Mouse (Mus musculus) spleen, postnatal 10 days (tissue): ENCODE measurements around the gene Haus3.

Experiments
- DNase-seq, 2 experiments: peaks; one replicate each; pipeline ENCODE4 v3.0.0; 2021 to 2022; ENCODE audit warnings: low spot score in 2 of 2

The Haus3 gene

GRCm38 (mm10) chr5:34168950-34169891, at the start of gene Haus3, which contains the start of gene Poln:
Haus3 (minus strand) TSS chr5:34169527.
Poln (minus strand) TSS chr5:34169448.
- DNase-seq, result peak; percentile 94 to 97

DNA sequence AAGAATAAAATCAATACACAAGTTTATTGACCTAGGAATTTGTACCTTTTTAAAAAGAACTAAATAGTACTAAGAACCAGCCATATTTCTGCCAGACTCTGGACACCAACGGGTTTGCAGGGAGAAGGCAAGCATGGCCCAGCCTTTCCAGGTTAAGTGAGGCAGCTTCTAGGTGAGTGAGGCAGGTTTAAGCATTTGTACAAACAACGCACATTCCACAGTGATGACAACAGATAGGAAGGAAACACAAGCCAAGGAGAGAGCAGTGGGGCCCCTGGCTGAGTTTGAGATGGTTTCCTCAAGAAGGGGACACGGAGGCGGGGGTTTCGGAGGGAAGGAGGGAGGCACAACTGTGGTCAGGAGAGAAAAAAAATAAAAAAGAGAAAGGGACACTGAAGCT, 49.3 kb upstream of the Haus3 start:
- DNase-seq, result no peak

DNA sequence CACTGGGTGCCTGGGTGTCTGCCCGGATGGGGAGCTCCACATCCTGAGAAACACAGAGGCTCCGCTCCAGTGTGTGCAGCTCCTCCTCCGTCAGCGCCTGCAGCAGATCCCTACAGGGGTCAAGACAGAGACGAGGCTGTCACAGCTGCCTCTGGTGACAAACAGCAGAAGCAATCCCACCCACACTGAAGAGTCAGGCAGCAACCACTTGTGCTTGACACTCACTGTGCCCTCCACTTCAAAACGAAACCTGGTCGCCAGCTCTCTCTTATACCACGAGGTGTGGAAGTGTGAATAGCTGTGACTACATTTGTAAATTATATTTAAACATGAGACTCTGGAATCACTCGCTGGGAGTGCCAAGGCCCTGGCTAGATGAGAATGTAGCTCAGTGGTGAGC, 48.4 kb upstream of the Haus3 start:
- no peak for DNase-seq

GRCm38 (mm10) chr5:34216025-34216424, 46.7 kb upstream of the Haus3 start:
- no peak for DNase-seq

GRCm38 (mm10) chr5:34213659-34214058, 44.3 kb upstream of the Haus3 start:
- DNase-seq, result no peak

- DNase-seq, result peak; percentile 45 to 80
Measured at GRCm38 (mm10) chr5:34210279-34210678, 41.0 kb upstream of the Haus3 start.

DNA sequence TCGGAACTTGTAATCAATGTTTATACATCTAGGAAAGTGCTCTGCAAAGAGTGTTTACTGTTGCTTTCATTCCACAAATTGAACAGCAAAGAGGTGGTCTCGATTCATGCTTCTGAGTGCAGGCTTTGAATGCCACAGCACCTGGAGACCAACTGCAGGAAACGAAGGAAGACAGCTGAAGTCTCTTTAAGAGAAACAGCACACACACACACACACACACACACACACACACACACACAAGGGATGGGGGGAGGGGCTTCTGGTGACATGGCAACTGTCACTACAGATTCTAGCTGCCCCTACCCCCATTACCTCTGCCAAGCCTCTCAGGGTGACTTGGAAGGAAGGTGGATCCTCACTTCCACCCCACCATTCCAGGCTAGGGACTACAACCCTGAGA, 38.2 kb upstream of the Haus3 start:
- DNase-seq, result no peak

GRCm38 (mm10) chr5:34205788-34206187, 36.5 kb upstream of the Haus3 start:
- DNase-seq, result no peak

- no peak for DNase-seq
Measured at GRCm38 (mm10) chr5:34204911-34205310, 35.6 kb upstream of the Haus3 start.

DNA sequence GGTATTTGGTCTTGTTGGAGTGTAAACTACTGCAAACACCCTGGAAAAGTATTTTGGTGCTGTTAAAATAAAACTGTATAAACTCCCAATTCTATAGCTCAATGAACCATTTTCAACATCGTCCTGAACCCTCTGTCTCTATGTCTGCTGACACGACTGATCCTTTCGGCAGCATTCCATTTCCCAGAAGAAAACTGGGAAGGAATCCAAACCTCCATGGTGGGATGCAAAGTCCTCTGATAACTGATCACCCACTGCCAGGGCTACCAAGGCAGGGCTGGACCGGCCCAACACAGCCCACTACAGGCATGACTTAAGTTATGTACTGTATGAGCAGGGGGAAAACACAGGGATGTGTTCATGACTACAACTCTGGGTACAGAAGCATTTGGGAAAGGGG, 32.7 kb upstream of the Haus3 start:
- DNase-seq, result no peak

- DNase-seq, result peak in 1 of 2 experiments; percentile 52
Measured at GRCm38 (mm10) chr5:34201396-34201795, 32.1 kb upstream of the Haus3 start.

DNA sequence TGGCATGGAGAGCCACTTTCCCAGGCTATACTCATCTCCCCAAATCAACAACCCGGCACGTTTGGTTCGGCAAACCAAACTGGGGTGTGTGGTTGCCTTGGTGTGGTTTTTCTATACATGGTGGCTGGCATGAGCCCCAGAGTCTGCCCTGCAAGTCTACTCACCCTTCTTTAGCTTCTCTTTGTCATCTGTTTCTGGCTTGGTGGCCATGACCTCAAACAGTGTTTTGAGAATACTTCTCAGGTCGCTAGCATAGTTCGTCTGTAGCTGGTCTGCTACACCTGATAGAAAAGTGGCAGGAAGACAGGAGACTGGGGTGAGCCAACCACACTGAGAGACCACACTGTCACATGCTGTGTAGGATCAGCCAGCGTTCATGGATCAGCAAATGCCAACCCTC, 29.3 kb upstream of the Haus3 start:
- DNase-seq, result no peak

- no peak for DNase-seq
Measured at GRCm38 (mm10) chr5:34197243-34197642, 27.9 kb upstream of the Haus3 start.

GRCm38 (mm10) chr5:34196423-34196822, 27.1 kb upstream of the Haus3 start:
- DNase-seq, result peak in 1 of 2 experiments; percentile 58

GRCm38 (mm10) chr5:34195786-34196185, 26.5 kb upstream of the Haus3 start:
- no peak for DNase-seq

- DNase-seq, result no peak
Measured at GRCm38 (mm10) chr5:34194975-34195662, 25.8 kb upstream of the Haus3 start.

DNA sequence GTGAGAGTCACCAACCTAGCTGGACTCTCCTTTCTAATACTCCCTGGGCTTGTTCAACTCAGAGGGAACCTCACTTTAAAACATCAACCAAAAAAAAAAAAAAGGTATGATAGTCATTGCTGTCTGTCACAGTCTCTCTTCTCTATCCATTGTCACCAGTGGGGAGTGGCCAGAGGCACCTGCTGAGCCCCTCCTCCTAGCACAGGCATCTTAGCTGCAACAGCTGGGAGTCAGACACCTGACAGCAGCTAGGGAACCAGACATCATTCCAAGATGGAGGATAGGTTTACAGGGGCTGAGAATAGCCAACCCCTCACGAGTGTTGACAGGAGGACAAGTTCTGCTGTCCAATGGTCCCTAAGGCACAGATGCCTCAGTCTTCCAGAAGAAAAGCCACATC, 25.1 kb upstream of the Haus3 start:
- no peak for DNase-seq

- peak in 1 of 2 experiments; percentile 53 for DNase-seq
Measured at GRCm38 (mm10) chr5:34191843-34192242, 22.5 kb upstream of the Haus3 start.

DNA sequence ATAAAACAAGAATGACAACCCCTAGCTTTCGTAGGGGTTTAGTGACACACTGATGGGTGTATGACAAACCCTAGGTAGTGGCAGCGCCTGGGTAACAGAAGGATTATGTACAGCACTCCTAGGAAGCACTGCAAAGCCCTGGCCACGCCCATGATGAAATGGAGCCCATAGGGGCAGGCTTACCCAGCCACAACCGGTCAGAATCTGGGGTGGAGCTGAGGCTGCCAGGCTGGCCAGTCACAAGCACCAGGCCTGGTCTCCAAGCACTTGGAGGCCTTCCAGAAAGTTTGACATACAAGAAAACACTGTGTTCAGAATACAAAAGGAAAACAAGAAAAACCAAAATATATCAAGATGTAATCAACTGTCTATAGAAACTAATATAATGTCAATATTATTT, 21.7 kb upstream of the Haus3 start:
- DNase-seq, result no peak

DNA sequence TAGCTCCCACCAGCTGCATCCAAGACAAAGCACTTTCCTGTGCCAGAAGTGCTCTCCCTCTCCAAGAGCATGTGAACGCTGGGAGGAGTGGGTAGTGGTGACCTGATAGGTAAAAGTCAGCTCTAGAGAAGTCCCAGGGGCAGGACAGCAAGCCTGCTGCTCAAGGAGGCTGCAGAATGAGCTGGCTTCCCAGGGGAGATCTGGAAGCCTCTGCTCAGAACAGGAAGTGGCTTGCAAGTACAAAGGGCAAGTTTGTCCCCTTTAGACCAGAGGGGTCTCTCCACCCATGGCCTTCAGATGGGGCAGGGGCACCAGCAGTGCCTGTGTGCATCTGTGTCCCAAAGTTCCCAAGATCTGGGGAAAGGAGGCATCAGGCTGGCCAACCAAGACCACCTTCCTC, 20.2 kb upstream of the Haus3 start:
- DNase-seq, result no peak

DNA sequence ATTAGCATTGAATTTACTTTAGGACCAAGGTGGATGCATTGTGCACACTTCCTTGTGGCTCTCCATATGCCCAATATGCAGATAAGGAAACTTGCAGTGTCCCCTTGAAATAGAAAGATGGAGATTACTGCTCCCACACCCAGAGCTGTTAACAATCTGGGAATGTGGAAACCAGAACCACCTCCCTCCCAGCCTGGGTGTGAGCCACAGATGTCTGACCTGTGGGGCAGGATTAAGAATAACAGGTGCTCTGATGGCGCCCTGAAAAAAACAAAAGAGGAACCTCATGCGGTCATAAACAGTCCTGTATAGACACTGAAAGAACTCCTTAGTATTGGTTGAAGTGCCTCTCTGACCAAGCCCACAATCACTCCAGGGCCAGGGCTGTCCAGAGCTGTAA, 19.5 kb upstream of the Haus3 start:
- peak in 1 of 2 experiments; percentile 36 for DNase-seq

DNA sequence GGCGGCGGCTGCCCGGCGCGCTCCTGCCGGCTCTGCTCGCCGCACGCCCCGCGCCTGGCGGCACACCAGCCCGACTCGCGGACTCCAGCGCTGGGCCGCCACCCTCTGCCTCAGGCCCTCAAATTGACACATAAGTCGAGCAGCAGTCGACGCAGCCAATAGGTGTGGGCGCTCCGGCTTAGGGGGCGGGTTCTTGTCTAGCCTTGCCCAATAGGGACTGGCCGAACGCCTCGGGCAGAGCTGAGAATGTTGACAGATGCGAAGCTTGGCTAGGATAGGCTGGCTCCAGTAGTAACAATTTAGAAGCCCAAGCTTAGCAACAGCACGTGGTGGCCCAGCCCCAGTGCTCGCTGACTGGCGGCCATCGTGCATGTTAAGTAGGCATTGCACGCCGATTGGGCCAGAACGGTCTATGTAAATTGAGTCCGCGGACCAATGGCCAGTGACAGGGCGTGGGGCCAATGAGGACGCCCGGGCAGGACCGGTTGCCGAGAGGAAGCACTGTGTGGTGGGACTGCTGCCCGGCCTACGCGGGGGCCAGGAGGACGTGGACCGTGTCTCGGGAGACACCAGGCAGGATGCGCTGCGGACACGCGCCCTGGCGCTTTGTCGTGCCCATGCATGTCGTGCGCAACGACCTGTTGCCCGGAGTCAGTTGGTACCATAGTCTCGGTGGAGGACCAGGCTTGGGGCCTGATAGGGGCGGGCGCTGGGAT, 18.4 kb upstream of the Haus3 start, which contains the start of gene Mxd4:
TSS of gene Mxd4 (minus strand) at position 120 of the 716 bp plus-strand sequence.
- peak; percentile 93 to 96 for DNase-seq
